Mouse (Mus musculus): ENCODE measurements around the gene Frs3. TPM values are rescaled to one million over a fixed set of nuclear protein-coding genes. Genes with fewer than 3 reads are reported as not detected.

Frs3 gene
- polyA plus RNA-seq, 1 experiment from 2014 or later, result 9.3 TPM

GRCm38 (mm10) chr17:47748791-47749553, 60.1 kb downstream of the Frs3 start:
- no peak for DNase-seq (ENCODE audit: low spot score, missing footprints)
- Histone ChIP-seq H3K27me3 (ENCODE audit: control insufficient read depth, insufficient read depth, low read length) (no peaks in the 10 kb centered on the region), H3K4me3 (ENCODE audit: low read depth, low read length) (no peak overlapping the region), H3K36me3 (ENCODE audit: control insufficient read depth, insufficient read depth, low read length) (no peaks in the 10 kb centered on the region), H3K4me2 (no peak overlapping the region), H3K9me3 (ENCODE audit: control insufficient read depth, low read length) (no peaks in the 10 kb centered on the region), H3K9ac (ENCODE audit: low read length) (no peak overlapping the region), H3K27ac (ENCODE audit: low read depth, low read length) (no peak overlapping the region), H3K4me1 (ENCODE audit: control insufficient read depth, insufficient read depth, low read length) (no peaks in the 10 kb centered on the region)
- no peak for ATAC-seq (ENCODE audit: low FRiP score)
- WGBS, result 78% methylated on average over 14 of the region's 14 CpGs

- no peak overlapping the region for H3K4me3 ChIP-seq (ENCODE audit: low read depth, low read length)
Observed at GRCm38 (mm10) chr17:47749626-47750025, 60.8 kb downstream of the Frs3 start.

DNA sequence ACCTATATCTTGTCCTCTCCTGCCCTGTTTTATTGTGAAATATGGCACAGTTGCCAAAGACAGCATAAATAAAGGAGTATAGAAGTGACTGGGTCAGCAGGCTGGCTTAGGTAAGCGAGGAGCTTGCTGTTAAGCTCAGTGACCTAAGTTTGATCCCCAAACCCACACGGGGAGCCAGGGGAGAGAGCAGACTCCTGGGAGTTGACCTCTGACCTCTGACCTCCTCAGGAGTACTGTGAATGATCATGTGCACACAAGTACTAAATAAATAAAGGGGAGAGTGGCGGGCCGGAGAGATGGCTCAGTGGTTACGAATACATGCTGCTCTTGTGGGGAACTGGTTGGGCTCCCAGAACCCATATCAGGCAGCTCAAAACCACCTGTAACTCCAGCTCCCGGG, 61.3 kb downstream of the Frs3 start:
- Histone ChIP-seq H3K4me2 (no peak overlapping the region), H3K27me3 (ENCODE audit: control insufficient read depth, insufficient read depth, low read length) (no peaks in the 10 kb centered on the region), H3K9me3 (ENCODE audit: control insufficient read depth, low read length) (no peaks in the 10 kb centered on the region), H3K4me3 (ENCODE audit: low read depth, low read length) (no peak overlapping the region), H3K27ac (ENCODE audit: low read depth, low read length) (no peak overlapping the region), H3K36me3 (ENCODE audit: control insufficient read depth, insufficient read depth, low read length) (no peaks in the 10 kb centered on the region), H3K9ac (ENCODE audit: low read length) (no peak overlapping the region), H3K4me1 (ENCODE audit: control insufficient read depth, insufficient read depth, low read length) (no peaks in the 10 kb centered on the region)
- DNase-seq (ENCODE audit: low spot score, missing footprints) (no peak), ATAC-seq (ENCODE audit: low FRiP score) (no peak)
- WGBS, result 48% methylated on average over 6 of the region's 6 CpGs

More at GRCm38 (mm10) chr17:47749626-47750025, 60.8 kb downstream of the Frs3 start:
- ATAC-seq (ENCODE audit: low FRiP score), result no peak
- no peak for DNase-seq (ENCODE audit: low spot score, missing footprints)
- no peaks in the 10 kb centered on the region for H3K27me3 ChIP-seq (ENCODE audit: control insufficient read depth, insufficient read depth, low read length)
- H3K4me2 ChIP-seq, result no peak overlapping the region
- H3K9me3 ChIP-seq (ENCODE audit: control insufficient read depth, low read length), result no peaks in the 10 kb centered on the region
- no peak overlapping the region for H3K27ac ChIP-seq (ENCODE audit: low read depth, low read length)
- 80% methylated on average over 3 of the region's 3 CpGs for WGBS
- H3K9ac ChIP-seq (ENCODE audit: low read length), result no peak overlapping the region
- no peaks in the 10 kb centered on the region for H3K36me3 ChIP-seq (ENCODE audit: control insufficient read depth, insufficient read depth, low read length)
- H3K4me1 ChIP-seq (ENCODE audit: control insufficient read depth, insufficient read depth, low read length), result no peaks in the 10 kb centered on the region

GRCm38 (mm10) chr17:47751811-47752210, 63.0 kb downstream of the Frs3 start:
- Histone ChIP-seq H3K4me3 (ENCODE audit: low read depth, low read length) (no peak overlapping the region), H3K36me3 (ENCODE audit: control insufficient read depth, insufficient read depth, low read length) (no peaks in the 10 kb centered on the region), H3K27ac (ENCODE audit: low read depth, low read length) (no peak overlapping the region), H3K9me3 (ENCODE audit: control insufficient read depth, low read length) (no peaks in the 10 kb centered on the region), H3K4me2 (no peak overlapping the region), H3K9ac (ENCODE audit: low read length) (no peak overlapping the region), H3K27me3 (ENCODE audit: control insufficient read depth, insufficient read depth, low read length) (no peaks in the 10 kb centered on the region), H3K4me1 (ENCODE audit: control insufficient read depth, insufficient read depth, low read length) (no peaks in the 10 kb centered on the region)
- no peak for ATAC-seq (ENCODE audit: low FRiP score)
- 70% methylated on average over 5 of the region's 5 CpGs for WGBS
- no peak for DNase-seq (ENCODE audit: low spot score, missing footprints)

DNA sequence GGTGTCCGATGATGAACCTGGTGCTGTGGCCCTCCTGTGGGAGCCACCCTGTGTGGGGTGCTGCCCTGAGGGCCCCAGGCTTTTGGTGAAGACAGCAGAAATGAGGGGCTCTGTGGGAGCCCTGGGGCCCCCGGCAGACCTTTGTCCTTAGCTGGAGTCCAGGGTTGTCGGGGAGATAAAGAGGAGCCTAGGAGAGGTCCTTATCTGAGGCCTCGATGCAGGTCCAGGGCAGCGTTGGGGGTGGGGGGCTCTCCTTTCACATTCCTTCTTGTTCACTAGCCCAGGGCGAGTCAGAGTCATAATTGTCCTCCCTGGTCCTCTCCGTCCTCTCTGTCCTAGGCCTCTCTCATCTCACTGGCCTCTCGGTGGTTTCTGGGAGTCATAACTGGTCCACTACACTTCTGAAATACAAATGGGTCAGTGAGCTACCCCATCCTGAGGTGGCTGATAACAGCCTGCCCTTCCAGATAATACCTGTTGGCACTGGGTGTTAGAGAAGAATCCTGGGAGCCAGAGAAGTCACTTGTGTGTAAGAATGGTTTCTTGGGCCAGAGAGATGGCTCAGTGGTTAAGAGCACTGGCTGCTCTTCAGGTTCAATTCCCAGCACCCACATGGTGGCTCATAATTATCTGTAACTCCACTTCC, 64.4 kb downstream of the Frs3 start:
- Histone ChIP-seq H3K27me3 (ENCODE audit: control insufficient read depth, insufficient read depth, low read length) (no peaks in the 10 kb centered on the region), H3K9me3 (ENCODE audit: control insufficient read depth, low read length) (no peaks in the 10 kb centered on the region), H3K4me2 (no peak overlapping the region), H3K9ac (ENCODE audit: low read length) (no peak overlapping the region), H3K36me3 (ENCODE audit: control insufficient read depth, insufficient read depth, low read length) (no peaks in the 10 kb centered on the region), H3K27ac (ENCODE audit: low read depth, low read length) (no peak overlapping the region), H3K4me3 (ENCODE audit: low read depth, low read length) (no peak overlapping the region), H3K4me1 (ENCODE audit: control insufficient read depth, insufficient read depth, low read length) (no peaks in the 10 kb centered on the region)
- ATAC-seq (ENCODE audit: low FRiP score), result no peak
- DNase-seq (ENCODE audit: low spot score, missing footprints), result no peak
- WGBS, result 88% methylated on average over 8 of the region's 8 CpGs

Other genes with a start within 250 kb of the Frs3 start
- 25.5 TPM in 2 replicates for gene Taf8, start 186.7 kb upstream of the Frs3 start, polyA plus RNA-seq (2014; fragmentation: Nextera tagmentation; extraction: Ambion mirVana)
- 175 and 194 TPM in 2 replicates for gene Ccnd3, start 184.0 kb upstream of the Frs3 start, polyA plus RNA-seq (2014; fragmentation: Nextera tagmentation; extraction: Ambion mirVana)
- 29.6 and 30.4 TPM in 2 replicates for gene Bysl, start 77.5 kb upstream of the Frs3 start, polyA plus RNA-seq (2014; fragmentation: Nextera tagmentation; extraction: Ambion mirVana)
- gene Med20, start 77.4 kb upstream of the Frs3 start, polyA plus RNA-seq (2014; fragmentation: Nextera tagmentation; extraction: Ambion mirVana), result 39.0 and 41.2 TPM in 2 replicates
- 1.4 and 1.8 TPM in 2 replicates for gene Gm20517, start 77.4 kb upstream of the Frs3 start, polyA plus RNA-seq (2014; fragmentation: Nextera tagmentation; extraction: Ambion mirVana)
- 6.3 and 8.0 TPM in 2 replicates for gene Usp49, start 58.3 kb upstream of the Frs3 start, polyA plus RNA-seq (2014; fragmentation: Nextera tagmentation; extraction: Ambion mirVana)
- 359 and 375 TPM in 2 replicates for gene Tomm6, start 644 bp upstream of the Frs3 start, polyA plus RNA-seq (2014; fragmentation: Nextera tagmentation; extraction: Ambion mirVana)
- 1.7 and 2.3 TPM in 2 replicates for gene Gm21981, start 5.4 kb downstream of the Frs3 start, polyA plus RNA-seq (2014; fragmentation: Nextera tagmentation; extraction: Ambion mirVana)
- gene Prickle4, start 5.7 kb downstream of the Frs3 start, polyA plus RNA-seq (2014; fragmentation: Nextera tagmentation; extraction: Ambion mirVana), result 0.72 and 2.1 TPM in 2 replicates
- gene Pgc, start 37.8 kb downstream of the Frs3 start, polyA plus RNA-seq (2014; fragmentation: Nextera tagmentation; extraction: Ambion mirVana), result not detected in 2 replicates
- 1.4 and 2.1 TPM in 2 replicates for gene Tfeb, start 48.0 kb downstream of the Frs3 start, polyA plus RNA-seq (2014; fragmentation: Nextera tagmentation; extraction: Ambion mirVana)
- 24.7 and 25.7 TPM in 2 replicates for gene Mdfi, start 145.7 kb downstream of the Frs3 start, polyA plus RNA-seq (2014; fragmentation: Nextera tagmentation; extraction: Ambion mirVana)
- gene Foxp4, start 235.6 kb downstream of the Frs3 start, polyA plus RNA-seq (2014; fragmentation: Nextera tagmentation; extraction: Ambion mirVana), result 24.6 and 27.5 TPM in 2 replicates

Measured in midbrain, embryonic 11.5 days (tissue).